Mouse (Mus musculus) liver, embryonic 12.5 days (tissue): ENCODE measurements around the gene Epas1. TPM values are rescaled to one million over a fixed set of nuclear protein-coding genes. Genes with fewer than 3 reads are reported as not detected.

Experiments used
- polyA plus RNA-seq: library from polyadenylated mRNA; unstranded; fragments of >200 nt; fragmentation: Nextera tagmentation; extraction: Ambion mirVana; gene quantifications from 2 replicates; pipeline ENCODE4 v1.2.1, GENCODE M21; 2016

Gene Epas1
- polyA plus RNA-seq, 1 experiment from 2014 or later: 1.3 TPM

Other genes starting within 250 kb of the Epas1 start
- gene Gm10309, start 248.5 kb upstream of the Epas1 start, polyA plus RNA-seq: 0.07 and 0.11 TPM in 2 replicates
- gene Tmem247, start 163.6 kb downstream of the Epas1 start, polyA plus RNA-seq: not detected in 2 replicates
- not detected in 2 replicates for gene Atp6v1e2, start 194.2 kb downstream of the Epas1 start, polyA plus RNA-seq
- gene Rhoq, start 209.4 kb downstream of the Epas1 start, polyA plus RNA-seq: 2.7 and 3.6 TPM in 2 replicates